Mouse (Mus musculus): ENCODE measurements around the gene Golga5.

- TF ChIP-seq CTCF (IDR thresholded peaks at IDR 0.05; ENCODE audit: borderline replicate concordance, control insufficient read depth, extremely low read depth, insufficient read depth, low read length, poor library complexity) (no peak), POLR2A (IDR thresholded peaks at IDR 0.05; ENCODE audit: control insufficient read depth, extremely low read depth, insufficient read depth, low read length, poor library complexity) (no peak)
These were observed 34.8 kb upstream of the Golga5 start for GRCm38 (mm10) chr12:102434107-102434506.

Data from thymus, adult 2 months (tissue).